Mouse (Mus musculus): ENCODE measurements around the gene Kcnt1.

- TF ChIP-seq EP300 (IDR thresholded peaks at IDR 0.05; ENCODE audit: low read depth), result no peak
- TF ChIP-seq CTCF (IDR thresholded peaks at IDR 0.05; ENCODE audit: low read depth), result no peak
These were observed 3.6 kb upstream of the Kcnt1 start for GRCm38 (mm10) chr2:25859891-25860290.

Data from heart, postnatal 0 days (tissue).